Mouse (Mus musculus) CD4-positive, CD25-positive, alpha-beta regulatory T cell, adult 9 weeks (primary cell): ENCODE data around the gene Myo1c. TPM values are rescaled to one million over a fixed set of nuclear protein-coding genes. Genes with fewer than 3 reads are reported as not detected.

Experiments used
- polyA plus RNA-seq: library from polyadenylated mRNA; unstranded; fragments of 100-300 nt; shearing (Covaris generic); gene quantifications from one replicate; pipeline ENCODE4 v1.2.1, GENCODE M21; 2017

Myo1c gene
- 32.2 TPM for polyA plus RNA-seq

GRCm38 (mm10) chr11:75650311-75650710, at the start of gene Myo1c:
Gene Myo1c (plus strand): TSS chr11:75650504.

GRCm38 (mm10) chr11:75630645-75631229, 19.6 kb upstream of the Myo1c start, which contains the start of gene Inpp5k:
Gene Inpp5k (plus strand): TSS chr11:75630988.

GRCm38 (mm10) chr11:75678747-75679438, 28.6 kb downstream of the Myo1c start, which contains the start of gene Crk:
Gene Crk (plus strand): TSS chr11:75679259.

Other genes with a start within 250 kb of the Myo1c start
- 4.4 TPM for gene Serpinf1, start 227.8 kb upstream of the Myo1c start, polyA plus RNA-seq
- not detected for gene Serpinf2, start 210.9 kb upstream of the Myo1c start, polyA plus RNA-seq
- 20.5 TPM for gene Wdr81, start 195.8 kb upstream of the Myo1c start, polyA plus RNA-seq
- 7.0 TPM for gene Tlcd2, start 188.8 kb upstream of the Myo1c start, polyA plus RNA-seq
- gene Prpf8, start 163.7 kb upstream of the Myo1c start, polyA plus RNA-seq = 73.0 TPM
- not detected for gene Rilp, start 140.4 kb upstream of the Myo1c start, polyA plus RNA-seq
- gene Scarf1, start 137.0 kb upstream of the Myo1c start, polyA plus RNA-seq = 0.65 TPM
- gene Slc43a2, start 118.8 kb upstream of the Myo1c start, polyA plus RNA-seq = 51.2 TPM
- gene Pitpna, start 62.4 kb upstream of the Myo1c start, polyA plus RNA-seq = 36.6 TPM
- gene Inpp5k, start 19.5 kb upstream of the Myo1c start, polyA plus RNA-seq = 151 TPM
- 9.6 TPM for gene Crk, start 28.8 kb downstream of the Myo1c start, polyA plus RNA-seq
- 223 TPM for gene Ywhae, start 82.4 kb downstream of the Myo1c start, polyA plus RNA-seq
- not detected for gene Doc2b, start 145.5 kb downstream of the Myo1c start, polyA plus RNA-seq